Mouse (Mus musculus) embryonic facial prominence, embryonic 12.5 days (tissue): ENCODE measurements around the gene Hspb2. TPM values are rescaled to one million over a fixed set of nuclear protein-coding genes. Genes with fewer than 3 reads are reported as not detected.
A peak's percentile ranks its signal among the peaks of the same experiment; 100 is the strongest.

Source experiments
- ATAC-seq: fragments of 200-750 bp; cut with Nextera tagmentation; 2 replicates; pipeline ENCODE4 v1.8.0; 2017; ENCODE audit not compliant: insufficient number of reproducible peaks, insufficient read depth, low FRiP score, low TSS enrichment
- H3K27ac ChIP-seq: fragments of 300-500 bp; sonication (generic); 2 replicates; pipeline ENCODE4 v1.5.1; 2016; ENCODE audit warnings: mild to moderate bottlenecking
- H3K27me3 ChIP-seq: fragments of 300-500 bp; sonication (generic); 2 replicates; pipeline ENCODE4 v1.6.1; 2016; ENCODE audit warnings: mild to moderate bottlenecking, moderate library complexity
- H3K36me3 ChIP-seq: fragments of 300-500 bp; sonication (generic); 2 replicates; pipeline ENCODE4 v1.6.1; 2016; ENCODE audit warnings: mild to moderate bottlenecking
- H3K4me1 ChIP-seq: fragments of 300-500 bp; sonication (generic); 2 replicates; pipeline ENCODE4 v1.6.1; 2016
- H3K4me2 ChIP-seq: fragments of 300-500 bp; sonication (generic); replicated peaks from 2 replicates; pipeline ENCODE4 v1.6.1; 2016; ENCODE audit warnings: mild to moderate bottlenecking, moderate library complexity
- H3K4me3 ChIP-seq: fragments of 300-500 bp; sonication (generic); 2 replicates; pipeline ENCODE4 v1.5.1; 2016; ENCODE audit warnings: mild to moderate bottlenecking
- H3K9ac ChIP-seq: fragments of 300-500 bp; sonication (generic); 2 replicates; pipeline ENCODE4 v1.6.1; 2016; ENCODE audit warnings: mild to moderate bottlenecking, moderate library complexity
- H3K9me3 ChIP-seq: fragments of 300-500 bp; sonication (generic); 2 replicates; pipeline ENCODE4 v1.6.1; 2016; ENCODE audit warnings: mild to moderate bottlenecking, moderate library complexity
- WGBS: fragments of 180-500 bp; shearing (Covaris S2); methylation state at CpG from one replicate; pipeline ENCODE4 v1.1.7; 2016; 5-methylcytosine and 5-hydroxymethylcytosine counted together
- polyA plus RNA-seq: library from polyadenylated mRNA; unstranded; fragments of >200 nt; fragmentation: Nextera tagmentation; extraction: Ambion mirVana; gene quantifications from 2 replicates; pipeline ENCODE4 v1.2.1, GENCODE M21; 2016

Hspb2 gene
- 8.5 and 10.1 TPM in 2 replicates for polyA plus RNA-seq

DNA sequence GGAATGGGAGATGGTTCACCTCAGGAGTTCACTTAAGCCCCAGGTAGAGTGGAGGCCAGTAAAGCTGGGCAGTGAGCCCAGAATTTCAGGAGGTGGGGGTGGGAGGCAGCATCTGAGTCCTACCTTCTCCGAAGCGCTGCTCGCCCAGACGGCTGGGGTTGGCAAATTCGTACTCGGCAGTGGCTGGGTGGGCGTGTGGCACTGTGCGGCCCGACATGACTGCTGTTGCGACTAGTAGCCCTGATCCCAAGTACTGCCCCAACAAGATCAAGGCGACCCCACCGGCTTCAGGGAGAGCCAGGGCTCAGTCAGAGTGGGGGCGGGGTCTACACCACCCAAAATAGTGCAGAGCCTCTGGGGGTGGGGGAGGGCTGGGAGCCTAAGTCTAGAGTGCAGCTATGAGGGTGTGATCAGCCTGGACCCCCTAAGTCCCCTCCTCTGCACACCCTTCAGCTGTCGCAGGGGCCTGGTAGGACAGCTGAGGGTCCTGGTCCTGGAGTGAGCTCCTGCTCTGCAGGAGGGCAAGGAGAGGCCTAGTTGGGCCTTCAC is at the start of gene Hspb2:
TSS of gene Hspb2 (minus strand) at position 301 of the 549 bp plus-strand sequence.
- WGBS, result 59% methylated on average over 14 of the region's 14 CpGs
- peak within 1 kb of the TSS; percentile 10; the same call in 1 of the 2 replicates for H3K9ac ChIP-seq

DNA sequence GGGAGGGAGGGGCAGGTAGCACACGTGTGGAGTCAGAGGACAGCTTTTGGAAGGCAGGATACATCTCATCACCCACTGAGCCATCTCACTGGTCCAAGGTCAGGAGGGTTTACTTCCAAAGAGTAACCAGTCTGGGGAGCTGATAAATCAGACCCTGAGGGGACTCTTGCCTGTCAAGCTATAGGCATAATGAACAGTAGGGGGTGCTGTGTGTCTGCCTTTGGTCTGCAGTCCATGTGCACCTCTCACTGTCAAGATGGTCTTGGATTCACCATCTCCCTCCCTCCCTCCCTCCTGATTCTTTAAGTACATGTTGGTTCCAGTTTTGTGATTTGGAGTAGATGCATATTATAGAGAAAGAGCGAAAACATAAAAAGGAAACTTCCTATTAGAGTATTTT is 48.8 kb upstream of the Hspb2 start:
- WGBS, result 69% methylated on average over 2 of the region's 2 CpGs
- H3K9ac ChIP-seq, result no peak overlapping the region
- no peaks in the 10 kb centered on the region for H3K9me3 ChIP-seq
- H3K27ac ChIP-seq, result no peak overlapping the region
- H3K4me1 ChIP-seq, result no peaks in the 10 kb centered on the region
- no peak overlapping the region for H3K4me3 ChIP-seq
- peaks cover 57% of the 10 kb centered on the region for H3K36me3 ChIP-seq
- H3K4me2 ChIP-seq, result no peak overlapping the region
- no peaks in the 10 kb centered on the region for H3K27me3 ChIP-seq
- no peak for ATAC-seq

More for the DNA sequence above, at the start of gene Hspb2:
- peak; percentile 70 for ATAC-seq
- H3K27me3 ChIP-seq, result 0 out of 2 replicates have a peak, but pooled peaks cover 3% of the 10 kb centered on the region
- H3K4me2 ChIP-seq, result no peak within 1 kb of the TSS
- no peak within 1 kb of the TSS for H3K4me3 ChIP-seq
- H3K4me1 ChIP-seq, result peaks cover 14% of the 10 kb centered on the region
- H3K27ac ChIP-seq, result peak within 1 kb of the TSS; percentile 36; the same call in 1 of the 2 replicates
- no peaks in the 10 kb centered on the region for H3K9me3 ChIP-seq
- H3K36me3 ChIP-seq, result no peaks in the 10 kb centered on the region

DNA sequence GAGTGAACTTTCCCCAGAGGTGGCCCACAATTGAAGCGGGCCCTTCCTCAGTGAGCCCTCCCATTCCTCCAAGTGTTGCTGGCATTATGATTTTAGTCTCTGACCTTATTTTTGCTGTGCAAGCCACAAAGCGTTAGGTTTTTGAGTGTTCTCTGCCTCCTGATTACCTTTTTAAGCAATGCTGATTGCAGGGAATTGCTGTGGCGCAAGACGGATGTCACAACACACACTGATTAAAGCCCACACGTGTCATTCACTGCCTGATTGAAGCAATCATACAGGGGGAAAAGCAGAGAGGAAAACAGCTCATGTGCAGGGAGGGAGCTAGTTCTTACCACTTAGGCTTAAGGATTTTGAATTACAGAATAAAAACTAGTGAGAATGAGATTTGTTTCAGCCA is 46.2 kb upstream of the Hspb2 start:
- H3K9me3 ChIP-seq, result no peaks in the 10 kb centered on the region
- H3K36me3 ChIP-seq, result peaks cover 51% of the 10 kb centered on the region
- no peak overlapping the region for H3K27ac ChIP-seq
- ATAC-seq, result no peak
- H3K9ac ChIP-seq, result no peak overlapping the region
- no peaks in the 10 kb centered on the region for H3K4me1 ChIP-seq
- no peak overlapping the region for H3K4me2 ChIP-seq
- WGBS, result 84% methylated on average over 5 of the region's 5 CpGs
- no peaks in the 10 kb centered on the region for H3K27me3 ChIP-seq
- H3K4me3 ChIP-seq, result no peak overlapping the region

DNA sequence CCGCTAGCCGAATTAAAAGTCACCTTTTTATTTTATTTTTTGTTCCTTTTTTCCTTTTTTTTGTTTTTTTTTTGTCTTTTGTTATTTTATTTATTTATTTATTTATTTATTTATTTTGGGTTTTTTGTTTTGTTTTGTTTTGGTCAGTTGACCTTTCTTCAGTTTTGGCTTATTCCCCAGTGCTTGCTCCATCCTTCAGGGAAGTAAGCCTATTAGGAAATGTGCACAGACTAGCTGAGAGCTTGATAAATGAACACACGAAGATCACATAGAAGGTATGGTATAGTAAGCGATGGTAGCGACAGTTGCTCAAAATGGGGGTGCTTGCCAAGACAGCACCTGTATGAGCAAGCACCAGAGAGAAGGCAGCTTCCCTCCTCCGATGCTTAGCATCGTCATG is 45.5 kb upstream of the Hspb2 start:
- Histone ChIP-seq H3K27ac (no peak overlapping the region), H3K4me3 (no peak overlapping the region), H3K9me3 (no peaks in the 10 kb centered on the region), H3K4me1 (no peaks in the 10 kb centered on the region), H3K36me3 (peaks cover 46% of the 10 kb centered on the region), H3K9ac (no peak overlapping the region), H3K4me2 (no peak overlapping the region), H3K27me3 (no peaks in the 10 kb centered on the region)
- no peak for ATAC-seq
- 91% methylated on average over 7 of the region's 7 CpGs for WGBS

DNA sequence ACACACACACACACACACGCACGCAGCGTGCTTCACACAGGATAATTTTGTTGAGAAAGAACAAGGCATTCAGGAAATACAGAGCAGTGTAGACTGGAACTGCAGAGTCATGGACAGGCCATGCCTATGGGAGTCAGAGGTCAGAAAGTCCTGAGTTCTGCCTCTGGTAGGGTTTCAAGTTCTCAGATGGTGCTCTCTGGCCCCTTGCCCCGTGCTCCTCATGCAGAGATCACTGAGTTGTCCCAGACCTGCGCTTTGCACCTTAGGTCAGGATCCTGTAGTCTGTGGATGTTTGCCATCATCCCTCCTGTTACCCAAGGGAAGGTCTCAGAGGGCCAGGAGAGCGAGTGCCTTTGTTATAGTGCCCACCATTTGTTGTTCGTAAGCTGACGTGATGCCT is 44.6 kb upstream of the Hspb2 start:
- Histone ChIP-seq H3K27me3 (no peaks in the 10 kb centered on the region), H3K9me3 (no peaks in the 10 kb centered on the region), H3K9ac (no peak overlapping the region), H3K4me1 (no peaks in the 10 kb centered on the region), H3K4me3 (no peak overlapping the region), H3K36me3 (peaks cover 47% of the 10 kb centered on the region), H3K27ac (no peak overlapping the region), H3K4me2 (no peak overlapping the region)
- ATAC-seq, result no peak
- WGBS, result 90% methylated on average over 8 of the region's 8 CpGs

DNA sequence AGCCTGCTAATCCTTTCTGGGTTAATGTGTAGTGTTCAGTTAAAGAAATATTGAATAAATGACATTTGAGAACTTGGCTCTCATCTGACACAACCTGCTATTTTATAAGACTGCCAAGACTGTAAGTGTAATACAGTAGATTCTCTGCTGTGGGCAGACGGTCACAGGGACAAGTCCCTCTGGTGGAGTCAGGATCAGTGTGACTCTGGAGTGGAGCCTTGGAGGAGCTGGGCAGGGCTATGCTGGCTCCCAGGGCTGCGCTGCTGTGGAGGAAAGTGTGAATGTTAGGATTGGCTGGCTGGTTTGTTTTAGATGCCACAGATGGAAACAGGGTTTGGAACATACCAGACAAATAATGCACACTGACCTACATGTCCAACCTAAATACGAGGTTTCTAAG is 43.1 kb upstream of the Hspb2 start:
- Histone ChIP-seq H3K36me3 (peaks cover 47% of the 10 kb centered on the region), H3K4me1 (no peaks in the 10 kb centered on the region), H3K4me2 (no peak overlapping the region), H3K9me3 (no peaks in the 10 kb centered on the region), H3K9ac (no peak overlapping the region), H3K4me3 (no peak overlapping the region), H3K27ac (no peak overlapping the region), H3K27me3 (no peaks in the 10 kb centered on the region)
- WGBS, result 92% methylated on average over 3 of the region's 3 CpGs
- no peak for ATAC-seq

DNA sequence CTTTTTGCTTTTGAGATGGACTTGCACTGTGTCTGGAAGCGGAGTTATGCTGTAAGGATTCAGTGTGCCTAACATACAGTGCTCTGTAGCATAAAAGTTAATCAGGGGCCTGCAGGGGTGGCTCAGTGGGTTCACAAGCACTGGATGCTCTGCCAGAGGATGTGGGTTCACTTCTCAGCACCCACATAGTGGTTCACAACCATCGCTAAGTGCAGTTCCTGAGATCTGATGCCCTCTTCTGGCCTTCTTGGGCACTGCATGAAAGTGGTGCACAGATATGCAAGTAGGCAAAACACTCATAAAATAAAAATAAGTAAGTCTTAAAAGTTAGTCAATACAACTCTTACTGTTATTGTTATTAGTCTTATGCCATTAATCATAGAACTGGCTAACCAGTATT is 30.0 kb upstream of the Hspb2 start:
- no peaks in the 10 kb centered on the region for H3K9me3 ChIP-seq
- no peak overlapping the region for H3K4me3 ChIP-seq
- H3K27me3 ChIP-seq, result no peaks in the 10 kb centered on the region
- H3K4me1 ChIP-seq, result no peaks in the 10 kb centered on the region
- peaks cover 74% of the 10 kb centered on the region for H3K36me3 ChIP-seq
- no peak overlapping the region for H3K27ac ChIP-seq
- H3K4me2 ChIP-seq, result no peak overlapping the region
- no peak overlapping the region for H3K9ac ChIP-seq
- ATAC-seq, result no peak
- WGBS, result 72% methylated on average over 2 of the region's 2 CpGs

DNA sequence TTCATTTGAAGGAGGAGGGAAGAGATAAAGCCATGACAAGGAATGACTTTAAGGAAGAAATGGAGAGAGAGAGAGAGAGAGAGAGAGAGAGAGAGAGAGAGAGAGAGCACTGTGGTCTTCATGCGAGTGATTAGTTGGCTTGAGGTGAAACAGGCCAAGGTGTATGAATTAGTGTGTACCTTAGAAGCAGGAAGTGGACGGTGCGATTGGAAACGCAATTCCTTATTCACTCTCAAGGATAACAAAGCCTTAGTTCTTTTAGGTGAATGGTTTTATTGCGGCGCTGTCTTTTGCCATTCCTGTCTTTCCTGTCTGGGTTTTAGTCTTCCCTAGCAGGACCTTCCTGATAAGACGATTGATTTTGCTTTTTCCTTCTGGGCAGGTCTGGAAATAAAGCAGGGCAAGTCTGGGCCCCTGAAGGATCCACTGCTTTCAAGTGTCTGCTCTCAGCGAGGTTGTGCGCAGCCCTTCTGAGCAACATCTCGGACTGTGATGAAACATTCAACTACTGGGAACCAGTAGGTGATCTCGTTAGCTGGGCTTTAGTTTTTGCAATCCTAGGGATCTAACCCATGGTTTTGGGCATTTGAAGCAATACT is 24.1 kb upstream of the Hspb2 start:
- ATAC-seq, result no peak

DNA sequence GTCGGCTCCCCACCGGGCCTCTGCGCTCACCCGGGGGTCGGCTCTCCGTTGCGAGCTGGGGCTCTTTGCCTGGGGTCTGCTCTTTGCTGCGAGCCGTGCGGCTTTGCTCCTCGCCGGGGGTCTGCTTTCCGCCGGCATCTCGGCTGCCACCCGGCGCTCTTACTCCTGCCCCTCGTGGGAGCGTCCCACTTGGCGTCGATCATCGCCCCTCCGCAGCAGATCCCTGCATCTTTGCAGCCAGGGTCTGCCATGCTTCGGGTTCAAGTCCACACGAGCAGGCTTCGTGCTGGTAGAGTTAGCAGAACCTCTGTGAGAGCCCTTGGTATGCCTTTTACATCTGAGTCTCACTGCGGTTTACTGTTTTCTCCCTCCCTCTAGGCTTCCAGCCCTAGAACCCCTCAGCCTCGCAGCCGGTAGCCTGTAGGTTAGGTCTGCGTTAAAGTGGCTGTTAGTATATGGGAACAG is 23.5 kb upstream of the Hspb2 start:
- ATAC-seq, result peak; percentile 68; the same call in 1 of the 2 replicates

More for the DNA sequence above, 24.1 kb upstream of the Hspb2 start:
- peaks cover 14% of the 10 kb centered on the region for H3K4me1 ChIP-seq
- peak overlapping the region; percentile 85 for H3K4me3 ChIP-seq
- WGBS, result 65% methylated on average over 11 of the region's 11 CpGs
- no peaks in the 10 kb centered on the region for H3K27me3 ChIP-seq
- peaks cover 32% of the 10 kb centered on the region for H3K36me3 ChIP-seq
- H3K9me3 ChIP-seq, result no peaks in the 10 kb centered on the region
- peak overlapping the region; percentile 56 for H3K4me2 ChIP-seq
- peak overlapping the region; percentile 91 for H3K9ac ChIP-seq
- H3K27ac ChIP-seq, result no peak overlapping the region

DNA sequence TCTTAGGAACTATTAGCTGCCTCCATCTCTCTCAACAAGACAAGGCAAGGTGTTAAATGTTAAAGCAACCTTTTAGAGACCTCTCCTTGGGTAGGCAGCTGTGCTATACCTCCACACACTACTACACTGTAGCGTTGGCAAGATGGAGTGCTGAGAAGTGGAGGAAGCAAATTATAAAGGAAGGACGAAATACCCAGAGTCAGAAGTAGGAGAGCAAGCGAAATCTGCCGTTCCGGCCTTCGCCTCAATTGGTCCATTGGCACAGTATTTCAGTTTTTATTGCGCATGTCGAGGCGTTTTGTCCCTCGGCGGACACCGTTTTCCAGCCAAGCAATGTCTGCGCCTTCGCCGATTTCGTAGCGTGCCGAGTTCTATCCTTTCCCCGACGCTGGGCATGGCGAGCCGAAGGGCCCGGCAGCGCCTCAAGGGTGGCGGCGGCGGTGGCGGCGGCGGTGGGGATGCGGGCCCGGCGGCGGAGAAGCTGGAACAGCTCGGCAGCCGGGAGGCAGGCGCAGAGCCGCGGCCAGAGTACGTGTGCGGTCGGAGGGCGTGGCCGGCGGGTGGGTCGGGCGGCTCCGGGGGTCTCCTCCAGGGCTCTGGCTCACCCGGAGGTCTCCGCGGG is 22.9 kb upstream of the Hspb2 start, which contains the start of the genes Alg9 and 1110032A03Rik:
TSS of gene Alg9 (plus strand) at position 29 of the 622 bp plus-strand sequence.
TSS of gene 1110032A03Rik (minus strand) at position 530 of the 622 bp plus-strand sequence.
- ATAC-seq, result peak; percentile 72
- peak within 1 kb of the TSS; percentile 56 for H3K4me2 ChIP-seq
- H3K4me3 ChIP-seq, result peak within 1 kb of the TSS; percentile 85
- under 1% methylated on average over 46 of the region's 51 CpGs for WGBS
- peaks cover 20% of the 10 kb centered on the region for H3K36me3 ChIP-seq
- peak within 1 kb of the TSS; percentile 91 for H3K9ac ChIP-seq
- H3K4me1 ChIP-seq, result peaks cover 14% of the 10 kb centered on the region
- H3K27ac ChIP-seq, result peak within 1 kb of the TSS; percentile 89
- no peaks in the 10 kb centered on the region for H3K27me3 ChIP-seq
- H3K9me3 ChIP-seq, result no peaks in the 10 kb centered on the region

More for the DNA sequence above, 23.5 kb upstream of the Hspb2 start:
- Histone ChIP-seq H3K27ac (peak overlapping the region; percentile 89), H3K4me1 (peaks cover 14% of the 10 kb centered on the region), H3K4me2 (peak overlapping the region; percentile 56), H3K9me3 (no peaks in the 10 kb centered on the region), H3K4me3 (peak overlapping the region; percentile 85), H3K9ac (peak overlapping the region; percentile 91), H3K27me3 (no peaks in the 10 kb centered on the region), H3K36me3 (peaks cover 26% of the 10 kb centered on the region)
- under 1% methylated on average over 30 of the region's 30 CpGs for WGBS

DNA sequence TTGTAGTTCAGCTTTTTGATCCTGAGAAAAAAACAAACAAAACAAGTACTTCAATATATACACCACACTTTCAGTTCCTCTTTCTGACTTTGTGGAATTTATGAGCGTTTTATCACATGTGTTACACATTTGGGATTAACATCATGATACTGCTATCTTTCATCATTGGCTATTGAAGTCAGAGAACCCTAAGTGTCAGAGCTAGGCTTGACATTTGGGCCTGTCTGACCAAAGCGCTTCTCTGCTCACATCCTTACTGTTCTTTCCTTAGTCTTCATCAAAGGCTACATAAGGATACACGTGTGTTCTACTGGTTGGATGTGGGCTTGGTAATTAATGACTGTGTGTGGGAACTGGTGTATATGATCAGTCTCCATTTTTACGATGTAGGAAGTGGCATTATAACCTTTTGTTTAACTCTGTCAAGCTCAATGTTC is 21.9 kb upstream of the Hspb2 start:
- peaks cover 11% of the 10 kb centered on the region for H3K36me3 ChIP-seq
- peak overlapping the region; percentile 85; the same call in 1 of the 2 replicates for H3K4me3 ChIP-seq
- H3K4me1 ChIP-seq, result peaks cover 14% of the 10 kb centered on the region
- ATAC-seq, result no peak
- H3K9ac ChIP-seq, result no peak overlapping the region
- no peak overlapping the region for H3K27ac ChIP-seq
- H3K9me3 ChIP-seq, result no peaks in the 10 kb centered on the region
- H3K27me3 ChIP-seq, result no peaks in the 10 kb centered on the region
- WGBS, result 76% methylated on average over 4 of the region's 4 CpGs
- peak overlapping the region; percentile 56 for H3K4me2 ChIP-seq
